Mouse (Mus musculus) Patski (cell line): ENCODE measurements around the gene Ovca2. TPM values are rescaled to one million over a fixed set of nuclear protein-coding genes. Genes with fewer than 3 reads are reported as not detected.

Experiments
- ATAC-seq: fragments of 100-300 bp; one replicate; pipeline ENCODE4 v1.8.0; 2021
- CTCF ChIA-PET: fragments of 350-600 bp; sonication (Branson Sonifier 250); formaldehyde crosslinking; loops from one replicate; lab custom pipeline; 2022; ENCODE audit warnings: inconsistent platforms; lab: Charles Lee
- POLR2A ChIA-PET: fragments of 350-600 bp; sonication (Branson Sonifier 250); formaldehyde crosslinking; loops from one replicate; lab custom pipeline; 2022; ENCODE audit warnings: antibody characterized with exemption, inconsistent platforms; lab: Charles Lee
- DNase-seq: peaks from one replicate; pipeline ENCODE4 v3.0.0-alpha.2; 2011; ENCODE audit warnings: low read depth, low spot score
- H3K27me3 ChIP-seq: fragments of 371-371 bp; one replicate; pipeline ENCODE4 v1.5.1; 2021
- CTCF ChIP-seq: fragments of 100-300 bp; IDR thresholded peaks from one replicate; pipeline ENCODE4 v1.5.1; 2021
- in situ Hi-C: fragments of 300-500 bp; cut with MboI; formaldehyde crosslinking; loops from 3 replicates; pipeline ENCODE4 v1.11.1; 2018; ENCODE audit warnings: low pct_unique_long_range_greater_than_20kb, mixed read lengths
- polyA plus RNA-seq: library from polyadenylated mRNA; unstranded; gene quantifications from one replicate; pipeline ENCODE4 v1.2.3, GENCODE M21; 2021

Ovca2 gene
- polyA plus RNA-seq, 1 experiment from 2014 or later: 20.4 TPM

GRCm38 (mm10) chr11:75134485-75135068 is 44.1 kb downstream of the Ovca2 start:
- TF ChIP-seq CTCF: no peak
- H3K27me3 ChIP-seq: no peaks in the 10 kb centered on the region
- DNase-seq (no peak), ATAC-seq (no peak)
- in situ Hi-C loops: no loop called here
- ChIA-PET POLR2A (no interaction called here), CTCF (interaction anchor here (1.4 kb wide), 1 partner anchor 11 kb away, joined by 5 read pairs; no protein-coding TSS in a partner anchor)

GRCm38 (mm10) chr11:75133951-75134350 is 44.7 kb downstream of the Ovca2 start:
- in situ Hi-C loops: no loop called here
- H3K27me3 ChIP-seq: no peaks in the 10 kb centered on the region
- DNase-seq: no peak
- no peak for ATAC-seq
- POLR2A ChIA-PET: no interaction called here
- TF ChIP-seq CTCF: no peak
- CTCF ChIA-PET: no interaction called here

GRCm38 (mm10) chr11:75133391-75133790 is 45.2 kb downstream of the Ovca2 start:
- ChIA-PET POLR2A (no interaction called here), CTCF (no interaction called here)
- ATAC-seq: no peak
- in situ Hi-C loops: no loop called here
- no peaks in the 10 kb centered on the region for H3K27me3 ChIP-seq
- TF ChIP-seq CTCF: no peak
- no peak for DNase-seq

- no peak for TF ChIP-seq CTCF
- no peak for ATAC-seq
- ChIA-PET POLR2A (interaction anchor here (0.8 kb wide), 2 partner anchors 17 to 19 kb away, joined by 3 to 4 read pairs; no protein-coding TSS in a partner anchor), CTCF (interaction anchor here (0.6 to 1.9 kb wide), 5 partner anchors 11 to 151 kb away, joined by 3 to 5 read pairs (median 3); partner anchors contain the start of gene Hic1)
- H3K27me3 ChIP-seq: no peaks in the 10 kb centered on the region
- DNase-seq: no peak
- in situ Hi-C loops: no loop called here
Observed at GRCm38 (mm10) chr11:75132278-75132677, 46.4 kb downstream of the Ovca2 start.

- CTCF ChIA-PET: interaction anchor here (1.0 to 1.9 kb wide), 4 partner anchors 10 to 150 kb away, joined by 3 to 5 read pairs (median 4); partner anchors contain the start of gene Hic1
- ATAC-seq (no peak), DNase-seq (no peak)
- in situ Hi-C loops: no loop called here
- no peaks in the 10 kb centered on the region for H3K27me3 ChIP-seq
- POLR2A ChIA-PET: no interaction called here
- no peak for TF ChIP-seq CTCF
Observed at GRCm38 (mm10) chr11:75131300-75131699, 47.3 kb downstream of the Ovca2 start.

GRCm38 (mm10) chr11:75129481-75129880 is 49.2 kb downstream of the Ovca2 start:
- CTCF ChIA-PET: no interaction called here
- ATAC-seq (no peak), DNase-seq (no peak)
- POLR2A ChIA-PET: no interaction called here
- in situ Hi-C loops: no loop called here
- H3K27me3 ChIP-seq: no peaks in the 10 kb centered on the region
- TF ChIP-seq CTCF: no peak

- no peak for DNase-seq
- no peak for TF ChIP-seq CTCF
- POLR2A ChIA-PET: no interaction called here
- CTCF ChIA-PET: interaction anchor here (1.3 kb wide), 1 partner anchor 9 kb away, joined by 3 read pairs; no protein-coding TSS in a partner anchor
- ATAC-seq: no peak
- H3K27me3 ChIP-seq: no peaks in the 10 kb centered on the region
- in situ Hi-C loops: no loop called here
Observed at GRCm38 (mm10) chr11:75126384-75126783, 52.3 kb downstream of the Ovca2 start.

Other genes starting within 250 kb of the Ovca2 start
- 0.17 TPM for gene Hic1, start 9.3 kb downstream of the Ovca2 start, polyA plus RNA-seq
- 43.1 TPM for gene Dph1, start 12.4 kb upstream of the Ovca2 start, polyA plus RNA-seq
- gene Rtn4rl1, start 14.9 kb upstream of the Ovca2 start, polyA plus RNA-seq: 18.7 TPM
- 64.8 TPM for gene Rpa1, start 169.5 kb upstream of the Ovca2 start, polyA plus RNA-seq
- 10.4 TPM for gene Smyd4, start 169.6 kb upstream of the Ovca2 start, polyA plus RNA-seq
- 2.5 TPM for gene Serpinf1, start 243.9 kb upstream of the Ovca2 start, polyA plus RNA-seq